Mouse (Mus musculus) testis, postnatal 10 days (tissue): ENCODE results near the gene Arfgef2.

Source experiments
- DNase-seq: peaks from one replicate; pipeline ENCODE4 v3.0.0; 2021; ENCODE audit warnings: low spot score

Arfgef2 gene

GRCm38 (mm10) chr2:166859214-166859613, 53.8 kb downstream of the Arfgef2 start:
- no peak for DNase-seq

DNA sequence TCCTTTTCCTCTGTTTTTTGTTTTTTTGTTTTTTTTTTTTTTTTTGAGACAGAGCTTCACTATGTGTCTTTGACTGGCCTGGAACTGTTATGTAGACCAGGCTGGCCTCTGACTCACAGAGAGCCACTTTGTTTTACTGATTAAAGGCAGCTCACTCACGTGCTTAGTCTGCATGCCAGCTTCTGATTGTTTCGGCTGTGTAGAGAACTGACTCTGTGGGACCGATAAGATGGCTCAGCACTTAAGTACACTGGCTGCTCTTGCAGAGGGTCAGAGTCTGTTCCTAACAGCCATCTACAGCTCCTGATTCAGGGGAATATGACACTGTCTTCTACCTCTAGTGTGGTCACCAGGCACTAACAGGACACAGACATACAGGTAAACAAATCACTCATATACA, 57.1 kb downstream of the Arfgef2 start:
- DNase-seq = no peak

GRCm38 (mm10) chr2:166865476-166865875, 60.1 kb downstream of the Arfgef2 start:
- DNase-seq = no peak

DNA sequence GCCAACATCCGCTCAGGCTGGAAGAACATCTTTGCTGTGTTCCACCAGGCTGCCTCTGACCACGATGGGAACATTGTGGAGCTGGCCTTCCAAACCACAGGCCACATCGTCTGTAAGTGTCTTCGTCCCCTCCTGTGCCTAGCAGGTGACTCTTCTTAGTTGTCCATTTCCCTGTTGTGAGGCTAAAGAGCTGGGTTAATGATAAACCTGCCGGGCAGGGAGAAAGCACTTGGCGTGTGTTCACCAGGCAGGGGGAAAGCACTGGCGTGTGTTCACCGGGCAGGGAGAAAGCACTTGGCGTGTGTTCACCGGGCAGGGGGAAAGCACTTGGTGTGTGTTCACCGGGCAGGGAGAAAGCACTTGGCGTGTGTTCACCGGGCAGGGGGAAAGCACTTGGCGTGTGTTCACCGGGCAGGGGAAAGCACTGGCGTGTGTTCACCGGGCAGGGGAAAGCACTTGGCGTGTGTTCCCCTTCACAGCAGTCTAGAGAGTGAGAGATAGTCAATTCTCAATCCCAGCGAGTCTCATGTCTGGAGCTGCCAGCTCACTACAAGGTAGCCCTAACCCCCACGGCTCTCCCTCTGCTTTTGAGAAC, 65.0 kb downstream of the Arfgef2 start:
- DNase-seq = no peak

GRCm38 (mm10) chr2:166870899-166871298, 65.5 kb downstream of the Arfgef2 start:
- DNase-seq = no peak

GRCm38 (mm10) chr2:166874675-166875280, 69.4 kb downstream of the Arfgef2 start:
- no peak for DNase-seq

- no peak for DNase-seq
Measured at GRCm38 (mm10) chr2:166875561-166875960, 70.2 kb downstream of the Arfgef2 start.

GRCm38 (mm10) chr2:166876331-166876730, 70.9 kb downstream of the Arfgef2 start:
- DNase-seq = no peak

DNA sequence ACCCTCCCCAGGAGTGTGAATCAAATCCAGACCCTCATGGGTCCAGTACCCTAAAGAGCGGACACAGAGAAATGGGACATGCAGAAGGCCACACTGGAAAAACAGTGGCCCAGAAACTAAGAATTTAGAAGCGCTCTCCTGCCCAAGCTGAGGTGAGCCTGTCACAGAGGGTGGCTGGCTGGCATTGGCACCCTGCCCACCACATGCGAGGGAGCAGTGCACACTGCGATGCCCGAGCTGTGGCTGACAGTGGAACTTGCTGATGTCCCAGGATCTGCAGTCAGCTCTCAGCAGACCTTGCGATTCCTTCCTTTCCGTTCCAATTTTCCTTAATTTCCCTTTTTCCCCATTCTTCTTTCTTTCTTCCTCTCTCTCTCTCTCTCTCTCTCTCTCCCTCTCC, 79.7 kb downstream of the Arfgef2 start:
- DNase-seq = peak; percentile 80

DNA sequence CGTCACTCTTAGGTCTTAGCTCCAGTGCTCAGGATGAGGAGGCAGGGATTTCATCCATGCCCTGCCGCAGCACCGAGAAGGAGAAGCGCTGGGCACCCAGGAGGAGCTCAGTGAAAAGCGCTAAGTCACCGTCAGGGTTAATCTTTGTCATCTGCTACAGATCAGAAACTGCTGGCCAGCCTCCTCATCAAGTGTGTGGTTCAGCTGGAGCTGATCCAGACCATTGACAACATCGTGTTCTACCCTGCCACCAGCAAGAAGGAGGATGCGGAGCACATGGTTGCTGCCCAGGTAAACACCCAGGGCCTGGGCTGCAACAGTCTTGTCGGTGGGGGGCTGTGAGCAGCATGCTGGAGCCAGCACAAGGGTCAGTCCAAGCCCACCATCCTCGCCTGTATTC, 80.2 kb downstream of the Arfgef2 start:
- DNase-seq = no peak

GRCm38 (mm10) chr2:166886231-166886630, 80.8 kb downstream of the Arfgef2 start:
- DNase-seq = no peak

- no peak for DNase-seq
Measured at GRCm38 (mm10) chr2:166887816-166888215, 82.4 kb downstream of the Arfgef2 start.

- no peak for DNase-seq
Measured at GRCm38 (mm10) chr2:166891366-166891880, 86.0 kb downstream of the Arfgef2 start.

- no peak for DNase-seq
Measured at GRCm38 (mm10) chr2:166892158-166892680, 86.8 kb downstream of the Arfgef2 start.

GRCm38 (mm10) chr2:166893036-166893435, 87.6 kb downstream of the Arfgef2 start:
- DNase-seq = no peak

DNA sequence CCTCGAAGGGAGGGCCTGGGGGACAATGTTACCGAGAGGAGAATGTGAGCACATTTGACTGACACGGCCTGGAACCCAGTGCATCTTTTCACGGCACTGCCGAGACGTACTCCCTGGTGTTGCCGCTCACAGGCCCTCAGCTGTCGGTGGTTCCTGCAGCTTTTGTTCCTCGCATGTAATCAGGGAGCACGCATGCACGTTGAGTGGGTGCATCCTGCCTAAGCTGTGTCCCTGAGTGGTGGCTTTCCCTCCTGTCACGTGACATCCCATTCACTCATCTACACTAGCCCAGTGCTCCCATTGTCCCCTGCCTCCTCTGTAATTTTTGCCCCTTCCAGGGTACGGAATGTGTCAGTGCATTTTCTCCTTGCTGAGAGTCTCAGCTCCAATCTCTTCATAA, 91.0 kb downstream of the Arfgef2 start:
- DNase-seq = no peak

- DNase-seq = no peak
Measured at GRCm38 (mm10) chr2:166896974-166897373, 91.6 kb downstream of the Arfgef2 start.

GRCm38 (mm10) chr2:166899161-166899560, 93.8 kb downstream of the Arfgef2 start:
- no peak for DNase-seq

DNA sequence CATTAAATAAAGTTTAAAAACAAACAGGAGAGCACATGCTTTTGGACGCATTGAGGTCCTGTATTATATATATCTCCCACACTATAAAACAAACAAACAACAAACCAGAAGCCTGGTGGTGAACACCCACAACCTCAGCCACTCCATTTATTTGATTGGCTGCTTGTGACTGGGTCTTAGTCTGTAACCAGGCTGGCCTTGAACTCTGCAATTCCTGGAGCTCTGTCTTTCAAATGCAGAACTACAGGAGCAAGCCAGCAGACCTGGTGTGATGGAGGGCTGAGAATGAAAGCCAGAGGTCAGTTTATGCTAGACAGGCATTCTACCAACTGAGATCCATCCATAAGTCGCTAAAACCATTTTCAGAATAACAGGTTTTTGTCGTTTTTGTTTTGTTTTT, 94.4 kb downstream of the Arfgef2 start:
- DNase-seq = no peak

GRCm38 (mm10) chr2:166900792-166901505, 95.6 kb downstream of the Arfgef2 start:
- no peak for DNase-seq

- DNase-seq = peak; percentile 54
Measured at GRCm38 (mm10) chr2:166903719-166904282, 98.4 kb downstream of the Arfgef2 start.

GRCm38 (mm10) chr2:166905711-166906522, 100.5 kb downstream of the Arfgef2 start, which contains the start of gene Cse1l:
TSS of gene Cse1l (plus strand) at chr2:166906040.
- peak; percentile 99 for DNase-seq
